Mouse (Mus musculus) left cerebral cortex, postnatal 14 days (tissue): ENCODE measurements around the gene Caap1. TPM values are rescaled to one million over a fixed set of nuclear protein-coding genes. Genes with fewer than 3 reads are reported as not detected.
A peak's percentile ranks its signal among the peaks of the same experiment; 100 is the strongest.

ENCODE experiments used
- DNase-seq, 2 experiments: peaks; one replicate each; pipeline ENCODE4 v3.0.0; 2021 to 2022; ENCODE audit warnings: low spot score in 2 of 2, mixed read lengths in 1 of 2
- intact Hi-C: fragments of 180-260 bp; cut with DNase I; formaldehyde crosslinking; loops from one replicate; pipeline ENCODE4 v1.15.1; 2025
- total RNA-seq, 2 experiments: library from RNA; stranded (reverse); gene quantifications; 2 replicates each; pipeline ENCODE4 v1.2.3; 2021

Caap1 gene
- total RNA-seq, 2 experiments from 2014 or later: 10.2 to 10.6 TPM

DNA sequence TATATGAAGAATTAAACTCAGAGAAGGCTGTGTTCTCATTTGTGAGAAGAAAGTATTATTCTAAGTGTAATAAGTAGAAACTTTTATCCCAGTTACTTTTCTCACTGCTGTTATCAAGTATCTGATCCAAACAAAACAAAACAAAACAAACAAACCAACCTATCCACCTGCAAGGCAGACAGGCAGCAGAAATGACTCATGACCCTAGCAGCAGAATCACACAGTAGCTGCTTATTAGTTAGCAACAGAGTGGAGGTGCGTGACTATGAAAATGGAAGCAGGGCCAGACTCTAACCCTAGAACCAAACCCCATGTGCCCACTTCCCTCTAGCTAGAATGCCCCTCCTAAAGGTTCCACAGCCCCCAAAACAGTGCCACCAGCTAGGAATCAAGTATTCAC, 27.1 kb downstream of the Caap1 start:
- no peak for DNase-seq
- intact Hi-C loops: no loop called here

DNA sequence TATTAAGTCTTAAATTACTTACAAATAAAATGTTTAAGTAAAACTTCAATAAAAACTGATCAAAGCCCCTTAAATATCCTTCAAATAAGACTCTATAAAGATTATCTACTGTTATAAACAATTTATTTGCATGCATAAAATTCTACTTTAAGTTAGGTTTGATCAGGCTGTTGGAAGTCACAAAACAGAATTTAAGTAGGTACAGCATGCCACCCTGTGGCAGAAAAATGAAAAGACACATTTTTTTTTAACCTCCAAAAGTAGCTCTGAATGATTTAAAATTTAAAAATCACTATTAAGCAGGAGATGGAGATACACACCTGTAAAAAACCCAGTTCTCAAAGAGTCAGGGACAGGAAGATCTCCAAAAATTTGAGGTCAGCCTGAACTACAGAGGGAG, 33.3 kb downstream of the Caap1 start:
- intact Hi-C loops: no loop called here
- DNase-seq: peak; percentile 8 to 19

DNA sequence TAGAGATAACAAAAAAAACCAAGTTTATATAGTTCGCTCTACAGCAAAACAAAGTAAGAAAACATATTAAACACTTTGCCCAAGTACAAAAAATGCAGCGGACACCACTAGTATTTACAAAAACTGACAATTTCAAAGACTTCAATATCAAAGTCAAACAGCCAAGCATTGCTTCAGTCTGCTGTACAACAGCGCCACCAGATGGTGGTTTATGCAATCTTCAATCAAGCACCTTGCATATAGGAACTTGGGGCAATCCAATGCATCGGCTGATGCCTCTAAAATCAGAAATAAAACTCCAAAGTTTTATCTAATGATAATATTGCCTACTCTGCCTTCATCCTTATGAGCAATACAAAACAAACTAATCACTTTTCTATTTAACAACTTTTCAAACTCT, 39.0 kb downstream of the Caap1 start:
- intact Hi-C loops: loop anchor here (10.0 kb wide), 1 partner anchor 503 kb away; no protein-coding TSS in a partner anchor
- DNase-seq: peak; percentile 38 to 75

DNA sequence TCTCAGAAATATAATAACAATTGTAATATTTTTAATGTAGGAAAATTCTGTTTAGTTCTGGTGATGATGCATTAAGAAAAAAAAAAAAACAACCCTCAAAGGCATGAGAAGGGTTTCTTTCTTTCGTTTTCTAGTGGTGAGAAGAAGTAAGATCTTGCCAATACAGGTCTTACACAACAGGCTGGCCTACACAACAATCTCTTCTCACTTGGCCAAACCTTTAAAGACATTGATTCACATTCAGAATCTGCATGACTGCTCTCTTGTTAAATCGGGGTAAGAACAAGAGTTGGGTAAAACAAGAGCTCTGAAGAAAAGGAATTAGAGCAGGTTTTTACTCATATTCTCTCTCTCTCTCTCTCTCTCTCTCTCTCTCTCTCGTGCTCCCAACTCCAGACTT, 41.2 kb downstream of the Caap1 start:
- DNase-seq: no peak
- intact Hi-C loops: loop anchor here (10.0 kb wide), 1 partner anchor 501 kb away; no protein-coding TSS in a partner anchor

DNA sequence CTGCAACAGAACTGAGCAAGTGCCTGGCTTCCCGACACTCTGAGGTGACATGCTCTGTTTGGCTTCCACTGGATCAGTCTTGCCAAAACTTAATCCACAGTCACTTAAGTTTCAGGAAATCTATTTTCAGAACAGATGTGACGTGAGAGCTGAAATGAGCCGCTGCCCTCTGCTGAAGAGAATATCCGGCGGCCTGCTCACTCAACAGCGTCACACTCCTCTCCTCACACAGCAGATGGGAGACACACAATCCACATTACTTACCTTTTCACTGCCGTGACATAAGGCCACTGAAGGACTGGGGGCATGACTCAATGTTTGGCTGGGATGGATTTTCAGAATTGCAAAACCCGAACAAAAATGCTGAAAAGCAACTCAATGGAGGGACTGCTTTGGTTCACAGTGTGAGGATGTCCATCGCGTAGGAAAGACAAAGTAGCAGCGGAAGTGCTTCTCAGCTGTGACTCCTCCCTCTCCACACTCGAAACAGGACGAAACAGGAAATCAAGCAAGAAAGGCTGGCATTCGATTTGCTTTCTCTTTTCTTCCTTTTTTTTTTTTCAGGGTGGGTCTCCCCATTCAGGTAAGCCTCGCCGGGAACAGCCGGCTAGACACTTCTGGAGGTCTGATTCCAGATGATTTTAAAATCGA, 79.7 kb downstream of the Caap1 start:
- DNase-seq: peak in 1 of 2 experiments; percentile 6
- intact Hi-C loops: no loop called here

DNA sequence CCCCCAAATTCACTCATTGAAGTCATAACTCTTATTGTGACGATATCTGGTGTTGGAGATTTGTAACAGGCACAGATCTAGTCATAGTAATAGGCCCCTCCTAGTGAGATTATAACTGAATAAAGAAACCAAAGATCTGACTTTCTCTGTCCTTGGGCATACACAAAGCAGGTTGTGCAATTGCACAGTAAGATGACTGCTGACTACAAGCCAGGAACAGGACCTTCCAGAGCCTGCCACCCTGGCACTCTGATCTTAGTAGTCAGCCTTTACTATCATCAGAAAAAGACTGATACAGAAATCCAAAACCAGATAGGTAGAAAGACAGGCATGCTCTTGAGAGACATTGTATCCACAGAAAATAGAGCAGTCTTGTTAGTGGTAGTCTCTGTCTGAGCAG, 83.3 kb downstream of the Caap1 start:
- no peak for DNase-seq
- intact Hi-C loops: no loop called here

DNA sequence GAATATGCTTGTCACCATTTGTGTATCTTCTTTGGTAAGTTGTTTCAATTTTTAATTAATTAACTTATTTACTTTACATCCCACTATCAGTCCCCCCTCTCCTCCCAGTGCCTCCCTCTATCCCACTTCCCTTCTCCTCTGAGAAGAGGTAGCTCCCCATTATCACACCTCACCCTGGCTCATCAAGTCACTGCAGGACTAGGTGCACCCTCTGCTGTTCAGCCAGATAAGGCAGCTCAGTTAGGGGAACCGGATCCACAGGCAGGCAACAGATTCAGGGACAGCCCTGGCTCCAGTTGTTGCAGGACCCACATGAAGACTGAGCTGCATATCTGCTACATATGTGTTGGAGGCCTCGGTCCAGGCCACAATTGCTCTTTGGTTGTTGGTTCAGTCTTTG, 97.2 kb downstream of the Caap1 start:
- DNase-seq: no peak
- intact Hi-C loops: no loop called here

DNA sequence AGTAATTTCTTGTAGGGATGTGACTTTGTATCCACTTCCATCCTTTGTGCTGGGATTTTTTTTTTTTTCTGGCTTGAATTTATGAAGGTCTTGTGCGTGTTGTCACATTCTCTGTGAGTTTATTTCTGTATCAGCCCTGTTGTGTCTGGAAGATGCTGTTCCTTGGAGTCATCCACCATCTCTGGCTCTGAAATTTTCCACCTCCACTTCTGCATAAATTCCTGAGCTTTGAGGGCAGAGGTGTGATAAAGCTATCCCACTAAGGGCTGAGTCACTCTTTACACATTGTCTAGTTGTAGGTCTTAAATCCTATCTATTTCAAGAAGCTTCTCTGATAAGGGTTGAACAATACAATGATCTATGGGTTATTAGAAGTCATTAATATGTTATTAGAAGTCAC, 101.7 kb downstream of the Caap1 start:
- DNase-seq: peak in 1 of 2 experiments; percentile 11

More for the DNA sequence above, 101.7 kb downstream of the Caap1 start:
- intact Hi-C loops: no loop called here

Other genes with a start within 250 kb of the Caap1 start
- not detected for gene Gm10306, start 250 bp downstream of the Caap1 start, total RNA-seq
- gene Plaa, start 46.4 kb upstream of the Caap1 start, total RNA-seq: 10 to 100 TPM; 54.7 to 57.7 TPM
- 10 to 100 TPM; 24.6 to 27.9 TPM for gene Ift74, start 57.7 kb upstream of the Caap1 start, total RNA-seq
- gene Lrrc19, start 93.3 kb upstream of the Caap1 start, total RNA-seq: not detected
- 10 to 100 TPM; 11.2 to 11.3 TPM for gene Tek, start 182.5 kb upstream of the Caap1 start, total RNA-seq